Mouse (Mus musculus): ENCODE results near the gene Fen1.

Gene Fen1

GRCm38 (mm10) chr19:10203848-10204615, at the start of gene Fen1, which contains the start of gene Tmem258:
Gene Fen1, minus strand, starts transcription at chr19:10204169.
Gene Tmem258, plus strand, starts transcription at chr19:10204014.
- peak; percentile 77 for DNase-seq (ENCODE audit: extremely low read depth, low read depth)

GRCm38 (mm10) chr19:10248128-10248527, 44.2 kb upstream of the Fen1 start:
- no peak for DNase-seq (ENCODE audit: extremely low read depth, low read depth)

GRCm38 (mm10) chr19:10247165-10247564, 43.2 kb upstream of the Fen1 start:
- DNase-seq (ENCODE audit: extremely low read depth, low read depth): no peak

GRCm38 (mm10) chr19:10244183-10244582, 40.2 kb upstream of the Fen1 start:
- DNase-seq (ENCODE audit: extremely low read depth, low read depth): peak; percentile 26

GRCm38 (mm10) chr19:10242916-10243315, 38.9 kb upstream of the Fen1 start:
- no peak for DNase-seq (ENCODE audit: extremely low read depth, low read depth)

GRCm38 (mm10) chr19:10240654-10241305, 36.8 kb upstream of the Fen1 start, which contains the start of gene Myrf:
Gene Myrf, minus strand, starts transcription at chr19:10240748.
- peak; percentile 32 for DNase-seq (ENCODE audit: extremely low read depth, low read depth)

- peak; percentile 50 for DNase-seq (ENCODE audit: extremely low read depth, low read depth)
Measured at GRCm38 (mm10) chr19:10239975-10240653, 36.1 kb upstream of the Fen1 start.

GRCm38 (mm10) chr19:10239419-10239818, 35.5 kb upstream of the Fen1 start:
- DNase-seq (ENCODE audit: extremely low read depth, low read depth): no peak

- no peak for DNase-seq (ENCODE audit: extremely low read depth, low read depth)
Measured at GRCm38 (mm10) chr19:10238477-10238876, 34.5 kb upstream of the Fen1 start.

GRCm38 (mm10) chr19:10235784-10236565, 32.0 kb upstream of the Fen1 start:
- no peak for DNase-seq (ENCODE audit: extremely low read depth, low read depth)

- no peak for DNase-seq (ENCODE audit: extremely low read depth, low read depth)
Measured at GRCm38 (mm10) chr19:10232327-10233017, 28.5 kb upstream of the Fen1 start.

- DNase-seq (ENCODE audit: extremely low read depth, low read depth): no peak
Measured at GRCm38 (mm10) chr19:10231871-10232270, 27.9 kb upstream of the Fen1 start.

GRCm38 (mm10) chr19:10231016-10231415, 27.0 kb upstream of the Fen1 start:
- no peak for DNase-seq (ENCODE audit: extremely low read depth, low read depth)

- no peak for DNase-seq (ENCODE audit: extremely low read depth, low read depth)
Measured at GRCm38 (mm10) chr19:10225767-10226166, 21.8 kb upstream of the Fen1 start.

GRCm38 (mm10) chr19:10224637-10225453, 20.9 kb upstream of the Fen1 start:
- no peak for DNase-seq (ENCODE audit: extremely low read depth, low read depth)

- DNase-seq (ENCODE audit: extremely low read depth, low read depth): no peak
Measured at GRCm38 (mm10) chr19:10223561-10223960, 19.6 kb upstream of the Fen1 start.

GRCm38 (mm10) chr19:10222656-10223055, 18.7 kb upstream of the Fen1 start:
- DNase-seq (ENCODE audit: extremely low read depth, low read depth): no peak

GRCm38 (mm10) chr19:10221585-10221984, 17.6 kb upstream of the Fen1 start:
- no peak for DNase-seq (ENCODE audit: extremely low read depth, low read depth)

GRCm38 (mm10) chr19:10219593-10219992, 15.6 kb upstream of the Fen1 start:
- DNase-seq (ENCODE audit: extremely low read depth, low read depth): no peak

- peak; percentile 37 for DNase-seq (ENCODE audit: extremely low read depth, low read depth)
Measured at GRCm38 (mm10) chr19:10219108-10219507, 15.1 kb upstream of the Fen1 start.

All from MEL-GATA-1-ER (cell line).